Mouse (Mus musculus): ENCODE results near the gene Prex1.

Prex1 gene

GRCm38 (mm10) chr2:166662595-166663160 is 51.0 kb downstream of the Prex1 start:
- DNase-seq (ENCODE audit: low spot score in 2 of 2), result no peak

DNA sequence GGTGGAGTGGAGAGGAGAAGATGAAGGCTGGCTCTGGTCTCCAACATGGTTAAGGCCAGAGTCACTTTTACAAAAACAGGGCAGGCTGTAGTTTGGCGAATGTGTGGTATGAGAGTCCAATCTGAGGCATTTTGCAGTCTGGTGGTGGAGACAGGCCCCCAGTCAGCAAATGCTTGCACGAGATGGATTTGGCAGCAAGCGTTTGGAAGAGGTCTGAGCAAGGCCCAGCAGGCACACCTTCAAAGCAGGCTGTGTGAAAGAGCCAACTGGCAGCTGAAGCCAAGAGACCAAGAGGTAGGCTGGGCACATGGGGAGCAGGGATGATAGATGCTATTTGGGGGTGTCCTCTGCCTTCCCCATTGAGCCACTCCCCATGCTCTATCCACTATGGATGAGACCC is 51.7 kb downstream of the Prex1 start:
- no peak for DNase-seq (ENCODE audit: low spot score in 2 of 2)

- DNase-seq (ENCODE audit: low spot score in 2 of 2), result no peak
Measured at GRCm38 (mm10) chr2:166661498-166661897, 52.1 kb downstream of the Prex1 start.

- no peak for DNase-seq (ENCODE audit: low spot score in 2 of 2)
Measured at GRCm38 (mm10) chr2:166658380-166658779, 55.3 kb downstream of the Prex1 start.

- DNase-seq (ENCODE audit: low spot score in 2 of 2), result no peak
Measured at GRCm38 (mm10) chr2:166657451-166658011, 56.1 kb downstream of the Prex1 start.

- no peak for DNase-seq (ENCODE audit: low spot score in 2 of 2)
Measured at GRCm38 (mm10) chr2:166656630-166657029, 57.0 kb downstream of the Prex1 start.

- DNase-seq (ENCODE audit: low spot score in 2 of 2), result no peak
Measured at GRCm38 (mm10) chr2:166655727-166656520, 57.7 kb downstream of the Prex1 start.

DNA sequence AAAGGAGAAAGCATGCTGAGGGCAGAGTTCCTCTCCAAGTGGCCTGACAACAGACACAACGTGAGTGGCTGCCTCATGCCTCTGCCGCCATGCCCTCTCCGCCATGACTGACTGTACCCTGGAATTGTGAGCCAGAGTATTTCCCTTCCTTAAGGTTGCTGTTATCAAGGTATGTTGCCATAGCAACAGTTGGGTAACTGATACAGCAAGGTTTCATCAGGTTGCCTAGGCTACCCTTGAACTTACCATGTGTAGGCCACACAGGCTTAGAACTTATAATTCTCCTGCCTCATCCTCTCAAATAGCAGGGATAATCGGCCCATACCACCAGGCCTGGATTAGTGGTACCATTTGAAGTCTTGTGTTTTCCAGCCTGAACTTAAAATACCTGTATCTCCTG is 58.3 kb downstream of the Prex1 start:
- DNase-seq (ENCODE audit: low spot score in 2 of 2), result no peak

DNA sequence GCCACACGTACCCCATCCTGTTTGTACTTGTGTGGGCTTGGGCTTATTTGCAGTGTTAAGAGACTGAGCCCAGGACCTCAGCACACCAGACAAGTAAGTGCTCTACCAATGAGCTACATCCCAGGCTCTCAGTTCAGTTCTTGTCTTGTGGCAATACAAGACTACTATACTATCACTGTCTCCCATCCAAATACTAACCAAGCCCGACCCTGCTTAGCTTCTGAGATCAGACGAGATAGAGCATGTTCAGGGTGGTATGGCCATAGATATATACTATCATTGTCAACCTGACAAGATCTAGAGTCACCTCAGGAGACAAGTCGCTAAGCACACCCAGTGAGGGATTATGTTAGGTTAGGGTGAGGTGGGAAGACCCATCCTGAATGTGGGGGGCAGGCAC is 58.8 kb downstream of the Prex1 start:
- no peak for DNase-seq (ENCODE audit: low spot score in 2 of 2)

GRCm38 (mm10) chr2:166653564-166653963 is 60.1 kb downstream of the Prex1 start:
- DNase-seq (ENCODE audit: low spot score in 2 of 2), result no peak

GRCm38 (mm10) chr2:166652672-166653071 is 61.0 kb downstream of the Prex1 start:
- no peak for DNase-seq (ENCODE audit: low spot score in 2 of 2)

- DNase-seq (ENCODE audit: low spot score in 2 of 2), result no peak
Measured at GRCm38 (mm10) chr2:166651317-166652030, 62.2 kb downstream of the Prex1 start.

GRCm38 (mm10) chr2:166650414-166650813 is 63.2 kb downstream of the Prex1 start:
- DNase-seq (ENCODE audit: low spot score in 2 of 2), result no peak

DNA sequence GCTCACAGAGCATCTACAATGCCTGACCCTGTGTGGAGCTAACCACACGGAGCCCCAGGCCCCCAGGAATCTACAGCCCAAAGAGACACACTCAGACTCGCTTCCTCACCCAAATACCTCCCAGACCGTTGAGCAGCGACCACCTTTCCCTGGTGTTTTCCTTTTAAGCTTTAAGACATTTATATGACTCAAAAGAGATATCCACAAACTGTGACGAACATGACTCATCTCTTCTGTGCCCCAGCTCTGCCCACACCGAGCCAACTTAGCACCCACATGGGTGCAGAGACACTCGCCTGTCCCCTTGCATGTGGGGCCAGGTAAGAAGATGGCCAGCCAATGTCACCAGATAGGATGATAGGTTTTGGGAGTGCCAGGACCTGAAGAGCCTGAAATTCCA is 66.4 kb downstream of the Prex1 start:
- no peak for DNase-seq (ENCODE audit: low spot score in 2 of 2)

GRCm38 (mm10) chr2:166646434-166647088 is 67.1 kb downstream of the Prex1 start:
- DNase-seq (ENCODE audit: low spot score in 2 of 2), result no peak

DNA sequence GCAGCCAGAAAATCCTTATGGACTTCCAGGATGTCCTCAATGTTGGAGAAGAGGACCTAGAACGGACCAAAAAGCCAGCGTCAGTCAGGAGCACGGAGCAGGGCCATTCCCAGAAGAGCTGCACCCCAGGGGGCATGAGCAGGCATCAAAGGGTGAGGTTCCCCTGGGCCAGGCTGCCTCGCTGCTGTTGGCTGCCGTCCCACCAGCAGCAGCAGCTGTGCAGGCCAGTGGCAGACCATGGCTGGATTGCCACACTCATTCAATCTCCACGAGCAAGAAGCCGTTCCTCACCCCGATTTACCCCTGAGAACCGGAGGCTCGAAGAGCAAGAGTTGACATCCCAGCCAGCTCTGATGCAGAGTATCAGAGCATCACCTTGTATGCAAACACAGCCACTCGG is 68.8 kb downstream of the Prex1 start:
- DNase-seq (ENCODE audit: low spot score in 2 of 2), result no peak

GRCm38 (mm10) chr2:166642581-166642987 is 71.0 kb downstream of the Prex1 start:
- DNase-seq (ENCODE audit: low spot score in 2 of 2), result peak; percentile 80 to 84

- DNase-seq (ENCODE audit: low spot score in 2 of 2), result no peak
Measured at GRCm38 (mm10) chr2:166639750-166640149, 73.9 kb downstream of the Prex1 start.

DNA sequence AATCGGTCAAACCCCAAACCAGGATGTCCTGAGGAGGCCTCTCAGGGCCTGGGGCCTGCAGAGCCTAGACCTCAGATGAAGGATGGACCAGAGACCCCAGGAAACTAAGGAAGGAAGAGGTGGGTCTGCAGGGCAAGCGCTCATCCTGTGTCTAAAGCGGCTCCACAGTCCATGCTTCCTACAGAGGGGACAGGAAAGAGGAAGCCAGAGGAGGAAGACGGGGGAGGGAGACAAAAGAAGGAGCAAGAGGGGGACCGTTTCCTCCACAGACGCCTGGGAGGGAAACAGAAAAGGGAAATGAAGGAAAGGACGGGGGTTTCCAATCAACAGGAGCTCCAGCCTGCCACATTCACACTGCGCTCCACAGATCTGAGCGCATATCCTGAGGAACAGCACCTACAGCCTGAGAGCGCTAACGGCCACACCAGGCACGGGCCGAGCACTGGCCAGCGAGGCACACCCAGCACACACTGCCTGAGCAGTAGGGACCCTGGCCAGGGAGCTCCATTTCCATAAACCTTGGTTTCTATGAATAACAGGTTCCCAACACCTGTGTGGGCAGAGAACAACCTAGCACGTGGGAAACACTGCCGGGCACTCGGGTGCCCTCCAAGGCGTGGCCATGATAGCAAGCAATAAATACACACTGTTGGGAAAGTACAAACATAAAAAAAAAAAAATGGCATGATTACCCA is 74.5 kb downstream of the Prex1 start:
- DNase-seq (ENCODE audit: low spot score in 2 of 2), result no peak

DNA sequence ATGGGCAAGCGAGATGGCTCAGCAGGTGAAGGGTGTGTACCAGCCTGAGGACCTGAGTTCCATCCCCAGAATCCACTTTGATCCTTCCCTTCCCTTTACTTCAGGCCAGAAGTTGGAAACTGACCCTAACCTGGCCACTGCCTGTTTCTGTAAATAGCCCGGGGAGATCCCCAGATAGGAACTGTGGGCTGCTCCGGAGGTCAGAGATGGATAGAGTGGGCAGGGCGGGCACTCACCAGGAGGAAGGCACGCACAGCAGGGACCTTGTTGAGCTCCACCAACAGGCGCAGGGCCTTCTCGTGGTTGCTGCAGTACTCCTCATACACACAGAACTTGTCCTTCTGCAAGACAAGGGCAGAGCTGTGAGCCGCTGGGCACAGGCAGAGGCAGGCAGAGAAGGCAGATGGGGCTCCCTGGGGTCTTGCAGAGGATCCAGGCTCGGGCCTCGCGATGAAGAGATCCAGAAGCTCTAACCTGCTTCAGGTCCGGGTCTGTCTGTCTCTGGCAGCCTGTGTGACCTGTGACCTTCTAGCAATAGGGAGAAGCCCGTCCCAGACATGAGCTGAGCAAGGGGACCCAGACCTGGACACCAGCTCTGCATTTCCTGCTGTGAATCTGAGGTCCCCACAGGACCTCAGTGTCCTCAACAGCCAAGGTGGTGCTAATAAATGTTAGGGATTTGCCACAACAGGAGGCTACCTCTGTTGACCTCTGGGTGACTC is 75.4 kb downstream of the Prex1 start:
- no peak for DNase-seq (ENCODE audit: low spot score in 2 of 2)

GRCm38 (mm10) chr2:166637673-166637990 is 76.0 kb downstream of the Prex1 start:
- DNase-seq (ENCODE audit: low spot score in 2 of 2), result no peak

Measured in right cerebral cortex, adult 2 months (tissue).